Mouse (Mus musculus): ENCODE data around the gene Mc1r.
A peak's percentile ranks its signal among the peaks of the same experiment; 100 is the strongest.
"Not testable (repeated sequence)": the region's sequence is repeated elsewhere in the genome, so short reads cannot be mapped to it uniquely, and the experiment has no call there.

Mc1r gene

GRCm38 (mm10) chr8:123411781-123412327, 4.9 kb downstream of the Mc1r start:
- no peak for DNase-seq

- peak; percentile 7 for DNase-seq
Measured at GRCm38 (mm10) chr8:123412560-123413170, 5.8 kb downstream of the Mc1r start.

GRCm38 (mm10) chr8:123414255-123414654, 7.3 kb downstream of the Mc1r start:
- DNase-seq: no peak

- DNase-seq: not testable (repeated sequence)
Measured at GRCm38 (mm10) chr8:123414997-123415696, 8.2 kb downstream of the Mc1r start.

GRCm38 (mm10) chr8:123415967-123416943, 9.3 kb downstream of the Mc1r start:
- peak; percentile 28 for DNase-seq

- DNase-seq: no peak
Measured at GRCm38 (mm10) chr8:123416944-123417555, 10.1 kb downstream of the Mc1r start.

GRCm38 (mm10) chr8:123419711-123420110, 12.8 kb downstream of the Mc1r start:
- DNase-seq: no peak

GRCm38 (mm10) chr8:123420525-123421281, 13.8 kb downstream of the Mc1r start:
- no peak for DNase-seq

GRCm38 (mm10) chr8:123421325-123421724, 14.4 kb downstream of the Mc1r start:
- DNase-seq: no peak

GRCm38 (mm10) chr8:123422056-123422780, 15.3 kb downstream of the Mc1r start:
- peak; percentile 87 for DNase-seq

GRCm38 (mm10) chr8:123422781-123423159, 15.9 kb downstream of the Mc1r start:
- DNase-seq: no peak

GRCm38 (mm10) chr8:123423441-123423840, 16.5 kb downstream of the Mc1r start, which contains the start of gene Def8:
Gene Def8 (plus strand): TSS chr8:123423527.
- no peak for DNase-seq

GRCm38 (mm10) chr8:123426511-123427509, 19.9 kb downstream of the Mc1r start:
- no peak for DNase-seq

GRCm38 (mm10) chr8:123427639-123428275, 20.9 kb downstream of the Mc1r start:
- no peak for DNase-seq

GRCm38 (mm10) chr8:123428343-123428893, 21.5 kb downstream of the Mc1r start:
- no peak for DNase-seq

- no peak for DNase-seq
Measured at GRCm38 (mm10) chr8:123428939-123429721, 22.2 kb downstream of the Mc1r start.

GRCm38 (mm10) chr8:123429722-123430013, 22.8 kb downstream of the Mc1r start:
- not testable (repeated sequence) for DNase-seq

- DNase-seq: not testable (repeated sequence)
Measured at GRCm38 (mm10) chr8:123430936-123431335, 24.0 kb downstream of the Mc1r start.

Data from lung, postnatal 36 days (tissue).